Mouse (Mus musculus): Measurements from ENCODE around the gene Nup35.

Nup35 gene

DNA sequence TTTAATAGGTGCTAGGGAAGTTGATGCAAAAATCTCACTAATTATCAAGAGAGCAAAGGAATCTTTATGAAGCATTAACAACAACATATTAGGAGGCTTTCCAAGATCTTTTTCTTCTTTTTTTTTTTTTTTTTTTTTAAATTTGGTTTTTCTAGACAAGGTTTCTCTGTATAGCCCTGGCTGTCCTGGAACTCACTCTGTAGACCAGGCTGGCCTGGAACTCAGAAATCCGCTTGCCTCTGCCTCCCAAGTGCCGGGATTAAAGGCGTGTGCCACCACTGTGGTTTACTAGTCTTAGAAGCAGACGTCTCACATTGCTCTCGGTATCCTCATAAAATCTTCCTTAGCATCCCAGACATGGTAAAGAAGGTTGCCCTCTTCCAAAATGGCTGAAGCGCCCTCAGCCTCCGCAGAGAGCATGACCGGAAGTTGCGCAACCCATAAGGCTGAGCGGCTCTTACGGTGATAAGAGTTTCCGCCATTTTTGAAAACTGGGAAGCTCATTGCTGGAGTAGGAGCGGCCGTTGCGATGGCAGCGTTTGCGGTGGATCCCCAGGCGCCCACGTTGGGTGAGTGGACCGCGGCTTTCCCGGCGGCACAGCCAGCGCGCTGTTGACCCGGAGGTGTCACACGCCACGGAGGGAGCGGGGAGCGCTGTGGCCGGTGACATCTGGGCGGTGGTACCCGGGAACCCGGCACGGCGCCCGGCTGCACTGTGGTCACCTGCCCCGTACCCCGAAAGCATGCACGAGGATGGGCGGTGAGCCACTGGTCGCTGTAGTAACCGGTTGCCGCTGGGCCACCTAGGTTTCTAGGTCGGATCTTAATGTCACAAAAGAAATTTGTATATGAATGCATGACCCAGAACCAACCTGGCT, 21.6 kb downstream of the Nup35 start:
- peak; percentile 93 for DNase-seq (ENCODE audit: low read depth)

DNA sequence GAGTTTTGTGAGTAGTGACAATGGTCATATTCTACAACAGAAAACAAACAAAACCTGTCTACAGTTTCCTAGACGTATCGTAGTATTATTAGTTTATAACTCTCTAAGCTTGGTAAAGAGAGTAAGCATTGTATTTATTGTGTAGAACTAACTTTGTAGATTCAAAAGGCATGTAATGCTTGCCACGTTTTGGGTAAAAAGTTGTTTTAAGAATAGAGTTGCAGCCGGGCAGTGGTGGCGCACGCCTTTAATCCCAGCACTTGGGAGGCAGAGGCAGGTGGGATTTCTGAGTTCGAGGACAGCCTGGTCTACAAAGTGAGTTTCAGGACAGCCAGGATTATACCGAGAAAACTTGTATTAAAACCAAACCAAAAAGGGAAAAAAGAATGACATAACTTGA, 22.4 kb downstream of the Nup35 start:
- no peak for DNase-seq (ENCODE audit: low read depth)

DNA sequence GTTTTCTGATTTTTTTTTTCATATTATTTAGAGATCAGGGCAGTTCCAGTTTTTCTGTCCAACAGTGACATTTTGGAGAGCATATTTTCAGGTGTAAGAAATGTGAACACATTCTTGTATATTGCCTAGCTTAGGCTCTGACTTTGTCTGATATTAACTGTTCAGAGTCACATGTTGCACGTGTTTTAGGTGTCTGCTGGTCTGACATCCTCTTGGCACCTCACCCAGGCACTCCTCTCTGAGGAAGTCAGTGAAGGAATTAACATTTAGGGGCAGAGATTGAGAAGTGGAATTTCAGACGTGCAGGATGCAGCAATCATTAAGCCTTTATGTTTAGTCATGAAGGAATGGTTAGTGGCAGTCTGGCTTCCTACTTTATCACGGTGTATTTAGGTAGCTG, 22.8 kb downstream of the Nup35 start:
- peak; percentile 15 for DNase-seq (ENCODE audit: low read depth)

DNA sequence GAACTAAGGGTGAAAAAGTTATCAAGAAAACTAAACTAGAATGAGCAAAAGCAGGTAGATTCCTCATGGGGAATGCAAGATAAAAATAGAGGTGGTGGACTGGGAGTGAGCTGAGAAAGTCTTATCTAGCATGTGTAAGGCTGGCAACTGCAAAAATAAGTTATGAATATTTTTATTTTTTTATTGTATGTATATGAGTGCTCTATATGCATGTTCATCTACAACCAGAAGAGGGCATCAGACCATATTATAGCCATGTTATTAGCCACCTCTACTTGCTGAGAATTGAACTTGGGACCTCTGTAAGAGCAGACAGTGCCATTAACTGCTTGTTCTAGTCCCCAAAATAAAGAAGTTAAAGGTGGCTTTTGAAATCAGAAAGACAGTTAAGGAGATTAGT, 44.4 kb downstream of the Nup35 start:
- DNase-seq (ENCODE audit: low read depth) = peak; percentile 9

DNA sequence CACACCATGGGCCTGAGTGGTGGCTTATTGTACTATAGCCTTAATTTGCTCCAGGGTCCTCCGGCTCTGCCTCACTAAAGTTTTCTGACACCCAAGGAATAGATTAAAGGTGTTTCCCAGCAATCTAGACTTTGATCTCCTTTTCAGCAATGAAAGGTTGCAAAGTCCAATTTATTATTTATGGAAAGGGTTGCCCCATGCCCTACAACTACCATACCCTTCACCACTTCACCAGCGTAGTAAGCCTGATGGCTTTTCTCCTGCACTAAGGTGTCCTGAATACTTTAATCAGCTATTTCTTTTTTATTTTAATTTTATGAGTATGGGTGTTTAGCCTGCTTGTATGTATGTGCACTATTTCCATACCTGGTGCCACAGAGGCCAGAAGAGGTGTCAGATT, 45.6 kb downstream of the Nup35 start:
- no peak for DNase-seq (ENCODE audit: low read depth)

DNA sequence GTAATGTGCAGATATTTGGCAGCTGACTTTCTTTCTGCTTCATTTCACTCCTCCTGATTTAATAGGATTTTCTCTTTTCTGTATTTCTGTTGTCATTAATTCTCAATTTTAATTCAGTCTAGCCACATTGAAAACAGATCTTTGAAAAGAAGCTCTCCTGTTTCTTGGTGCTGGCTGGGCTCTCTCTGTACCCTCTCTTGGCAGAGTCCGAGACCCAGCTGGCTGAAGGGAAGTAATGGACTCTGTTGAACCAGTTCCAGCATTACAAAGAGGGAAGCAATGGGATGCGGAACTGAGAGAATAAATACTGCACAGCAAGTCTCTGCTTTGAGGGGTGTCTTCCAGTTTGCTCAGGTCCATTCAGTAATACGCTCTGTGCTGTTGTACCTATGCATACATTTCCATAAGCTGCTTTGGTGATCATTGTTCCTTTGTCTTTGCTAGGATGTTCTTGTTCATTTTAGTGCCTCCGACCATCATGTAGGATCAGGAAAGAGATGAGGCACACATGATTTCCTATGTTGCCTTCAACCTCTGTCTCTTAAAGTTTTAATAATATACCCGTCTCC, 50.4 kb downstream of the Nup35 start:
- no peak for DNase-seq (ENCODE audit: low read depth)

DNA sequence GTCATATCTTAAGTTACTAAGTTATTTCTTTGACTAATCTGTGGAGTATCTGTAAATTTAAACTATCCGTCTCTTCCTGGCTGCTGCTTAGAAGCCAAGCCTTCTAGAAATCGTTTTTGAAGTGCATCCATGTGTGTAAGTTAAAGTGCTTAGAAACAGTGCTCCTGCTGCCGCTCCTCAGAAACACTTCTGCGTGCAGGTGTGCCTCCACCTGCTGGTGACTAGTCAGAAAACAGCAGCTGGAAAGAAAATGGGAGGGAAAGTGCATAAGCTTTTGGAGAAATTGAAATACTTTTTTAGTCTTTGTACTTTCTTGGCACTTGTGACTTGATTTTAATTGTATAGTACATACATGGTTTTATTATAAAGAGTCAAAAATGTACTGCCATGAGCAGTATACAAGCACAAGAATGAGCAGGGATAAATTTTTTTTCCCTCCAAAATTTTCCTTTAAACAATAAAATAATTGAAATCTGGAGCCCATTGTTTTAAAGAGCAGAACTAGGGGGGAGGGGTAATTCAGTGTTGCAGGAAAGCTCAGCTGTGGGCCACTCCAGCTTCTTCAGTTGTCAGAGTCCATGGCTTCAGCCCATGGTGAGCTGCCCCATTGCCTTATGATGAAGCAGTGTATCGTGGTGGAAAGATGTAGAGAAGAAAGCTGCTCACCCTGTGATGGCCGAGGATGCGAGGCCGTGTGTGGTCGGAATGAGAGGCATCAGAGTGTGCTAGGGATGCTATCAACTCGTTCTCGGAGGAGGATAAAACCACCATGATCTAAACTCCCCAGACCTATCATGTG, 53.0 kb downstream of the Nup35 start:
- peak; percentile 21 for DNase-seq (ENCODE audit: low read depth)

DNA sequence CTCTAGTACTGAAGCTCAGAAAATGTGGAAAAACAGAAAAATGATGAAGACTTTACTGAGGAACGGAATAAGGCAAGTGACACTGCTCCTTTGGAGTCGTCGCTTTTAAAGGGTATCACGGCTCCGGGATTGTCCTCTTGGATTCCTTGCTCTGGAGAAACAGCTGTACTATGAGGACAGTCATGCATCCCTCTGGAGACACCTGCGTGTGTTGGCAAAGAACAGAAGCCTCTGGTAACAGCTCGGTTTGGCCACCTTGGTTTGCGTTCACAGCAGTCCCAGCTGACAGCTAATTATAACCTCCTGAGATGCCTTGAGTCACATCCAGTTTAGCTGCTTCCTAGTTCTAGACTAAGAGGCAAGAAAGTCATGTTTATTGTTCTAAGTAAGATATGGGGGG, 61.8 kb downstream of the Nup35 start:
- DNase-seq (ENCODE audit: low read depth) = no peak

DNA sequence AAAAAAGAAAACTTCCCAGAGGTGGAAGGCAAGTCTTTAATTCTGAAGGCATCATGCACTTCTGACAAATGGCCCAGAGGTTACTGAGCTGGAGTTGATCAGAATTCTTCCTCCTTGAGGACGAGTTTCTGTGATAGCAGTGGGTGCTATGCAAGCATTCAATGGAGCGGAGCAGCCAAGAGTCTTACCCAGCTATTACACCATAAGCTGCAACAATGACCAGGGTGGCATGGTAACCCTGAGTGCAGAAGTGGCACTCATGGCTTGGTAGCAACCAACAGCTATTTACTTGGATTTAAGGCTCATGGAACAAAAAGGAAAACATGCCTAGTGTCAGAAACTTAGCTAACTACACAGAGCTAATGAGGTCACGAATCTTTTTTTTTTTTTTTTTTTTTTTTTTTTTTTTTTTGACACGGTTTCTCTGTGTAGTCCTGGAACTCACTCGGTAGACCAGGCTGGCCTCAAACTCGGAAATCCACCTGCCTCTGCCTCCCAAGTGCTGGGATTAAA, 66.7 kb downstream of the Nup35 start:
- no peak for DNase-seq (ENCODE audit: low read depth)

DNA sequence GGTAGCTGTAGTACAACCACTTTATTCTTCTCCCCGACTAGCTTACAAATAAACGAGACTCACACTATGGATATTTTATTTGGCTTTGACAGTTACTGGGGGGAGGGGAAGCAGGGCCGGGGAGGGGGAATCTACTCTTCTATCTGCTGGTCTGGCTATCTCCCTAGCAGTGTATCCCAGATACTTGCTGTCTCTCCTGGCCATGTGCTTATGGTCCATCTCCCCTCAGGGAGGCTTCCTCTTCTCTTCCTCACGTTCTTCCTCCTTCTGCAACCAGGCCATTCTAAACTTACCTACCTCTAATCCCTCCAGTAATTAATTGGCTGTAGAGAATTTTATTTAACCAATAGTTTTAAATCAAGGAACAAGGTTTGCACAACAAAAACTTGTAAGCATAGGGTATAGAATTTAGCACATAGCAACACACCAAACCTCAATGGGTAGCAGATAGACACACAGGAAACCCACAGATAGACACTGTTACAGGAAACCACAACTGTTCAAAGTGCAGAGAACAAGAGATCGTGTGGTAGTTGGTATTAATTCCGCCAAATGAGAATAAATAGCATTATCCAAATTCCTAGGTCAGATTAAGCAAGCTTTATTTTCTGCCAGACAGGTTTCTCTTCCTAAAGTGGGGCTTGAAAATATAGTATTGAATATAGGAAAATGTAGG, 67.5 kb downstream of the Nup35 start:
- DNase-seq (ENCODE audit: low read depth) = peak; percentile 57

DNA sequence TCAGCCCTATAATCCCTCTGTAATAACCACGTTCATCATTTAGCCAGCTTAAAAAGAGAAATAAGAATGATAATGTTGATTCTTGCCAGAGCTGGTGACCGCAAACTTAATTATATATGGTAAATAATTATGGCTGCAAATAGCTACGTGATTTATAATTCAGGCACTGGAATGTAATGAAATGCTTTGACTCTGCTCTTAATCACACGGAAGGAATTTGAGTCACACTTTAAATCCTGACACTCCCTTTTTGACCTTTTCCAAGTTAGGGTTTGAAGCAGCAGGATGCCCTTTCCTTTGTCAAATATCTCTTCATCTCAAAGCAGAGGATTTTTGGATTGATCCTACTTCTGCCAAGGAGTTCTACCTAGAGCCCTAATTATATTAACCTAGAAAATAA, 71.2 kb downstream of the Nup35 start:
- DNase-seq (ENCODE audit: low read depth) = no peak

DNA sequence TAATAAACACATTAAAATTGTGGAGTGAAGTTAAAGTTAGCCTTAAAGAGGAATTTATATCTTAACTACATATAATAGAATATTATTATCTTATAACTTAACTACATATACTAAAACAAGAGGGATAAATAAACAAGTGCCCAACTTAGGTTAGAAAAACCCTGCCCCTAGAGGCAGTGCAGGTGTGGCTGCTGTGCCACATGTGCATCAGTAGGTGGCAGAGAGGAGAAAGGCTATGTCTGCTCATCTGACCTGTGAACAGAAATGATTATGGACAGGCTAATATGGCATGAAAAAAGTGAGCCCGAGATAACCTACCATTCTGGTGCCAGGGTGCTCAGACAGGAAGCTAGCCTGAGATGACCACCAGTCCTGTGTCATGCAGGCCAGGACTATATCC, 90.4 kb downstream of the Nup35 start:
- DNase-seq (ENCODE audit: low read depth) = peak; percentile 5

Measured in induced T-regulatory cell, adult 2 months (primary cell).